Mouse (Mus musculus) frontal cortex, adult 2 months (tissue): Measurements from ENCODE around the gene 9630041A04Rik. TPM values are rescaled to one million over a fixed set of nuclear protein-coding genes. Genes with fewer than 3 reads are reported as not detected.

Source experiments
- DNase-seq, 2 experiments: peaks; one replicate each; pipeline ENCODE4 v3.0.0; 2022; ENCODE audit warnings: low spot score in 1 of 2; ENCODE audit errors: extremely low spot score in 1 of 2
- polyA plus RNA-seq: library from polyadenylated mRNA; depleted of rRNA; stranded (reverse); fragments of >200 nt; gene quantifications from 2 replicates; pipeline ENCODE4 v1.2.3, GENCODE M21; 2012

9630041A04Rik gene
- polyA plus RNA-seq, 1 experiment = not detected

DNA sequence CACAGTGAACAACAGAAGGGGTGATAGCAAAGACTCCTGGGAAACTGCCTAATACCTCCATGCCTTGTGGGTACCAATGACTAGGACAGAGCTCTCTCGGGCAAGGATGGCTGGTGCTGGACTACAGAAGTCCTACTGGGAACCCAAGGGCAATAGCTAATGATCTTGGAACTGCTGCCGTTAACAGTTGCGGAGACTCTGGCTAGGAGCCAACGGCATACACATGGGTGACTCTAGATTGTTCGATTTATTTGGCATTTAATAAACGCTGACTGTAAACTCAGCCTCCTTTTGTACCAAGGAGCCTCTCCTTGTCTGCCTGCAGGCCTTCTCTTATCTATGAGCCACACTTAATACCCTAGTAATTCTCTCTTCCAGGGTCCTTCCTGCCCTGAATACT, 128.4 kb downstream of the 9630041A04Rik start:
- no peak for DNase-seq

DNA sequence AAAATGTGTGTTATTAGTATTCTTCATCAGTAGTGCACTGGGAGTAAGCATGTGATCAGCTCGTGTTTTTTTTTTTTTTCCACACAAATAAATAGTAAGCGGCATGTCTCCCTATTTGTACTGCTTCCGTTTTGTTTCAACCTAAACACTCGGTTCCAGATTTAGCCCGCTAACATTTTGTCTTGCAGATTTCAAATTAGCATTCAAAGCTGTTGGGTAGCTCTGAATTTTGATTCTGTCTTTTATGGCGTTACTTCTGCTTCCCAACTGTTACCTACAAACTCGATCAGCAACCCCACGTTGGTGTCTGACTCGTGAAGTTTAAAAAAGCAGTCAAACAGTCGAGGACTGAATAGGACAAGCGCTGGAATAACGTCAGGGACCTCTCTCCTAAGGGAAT, 129.2 kb downstream of the 9630041A04Rik start:
- DNase-seq = peak in 1 of 2 experiments; percentile 37
